Mouse (Mus musculus) macrophage (primary cell): ENCODE data around the gene Ssrp1. TPM values are rescaled to one million over a fixed set of nuclear protein-coding genes. Genes with fewer than 3 reads are reported as not detected.

Experiments
- H3K27ac ChIP-seq: fragments of 350-480 bp; formaldehyde crosslinking; 2 replicates; pipeline ENCODE4 v1.9.0; 2021
- H3K36me3 ChIP-seq: fragments of 350-480 bp; formaldehyde crosslinking; 2 replicates; pipeline ENCODE4 v1.9.0; 2021; ENCODE audit errors: inconsistent target
- H3K4me3 ChIP-seq: fragments of 350-480 bp; formaldehyde crosslinking; 2 replicates; pipeline ENCODE4 v1.9.0; 2021; ENCODE audit errors: inconsistent target
- H3K79me2 ChIP-seq: fragments of 350-480 bp; formaldehyde crosslinking; 2 replicates; pipeline ENCODE4 v1.9.0; 2021; ENCODE audit errors: inconsistent target
- WGBS: methylation state at CpG from one replicate; pipeline ENCODE4 v1.1.7; 2026; ENCODE audit warnings: inconsistent platforms; ENCODE audit not compliant: missing documents; 5-methylcytosine and 5-hydroxymethylcytosine counted together
- polyA plus RNA-seq: library from polyadenylated mRNA; stranded (reverse); fragments of 250-400 nt; gene quantifications from 3 replicates; pipeline ENCODE4 v1.2.4, GENCODE M21; 2018; ENCODE audit warnings: inconsistent platforms

The Ssrp1 gene
- polyA plus RNA-seq, 1 experiment from 2014 or later: 116 TPM

DNA sequence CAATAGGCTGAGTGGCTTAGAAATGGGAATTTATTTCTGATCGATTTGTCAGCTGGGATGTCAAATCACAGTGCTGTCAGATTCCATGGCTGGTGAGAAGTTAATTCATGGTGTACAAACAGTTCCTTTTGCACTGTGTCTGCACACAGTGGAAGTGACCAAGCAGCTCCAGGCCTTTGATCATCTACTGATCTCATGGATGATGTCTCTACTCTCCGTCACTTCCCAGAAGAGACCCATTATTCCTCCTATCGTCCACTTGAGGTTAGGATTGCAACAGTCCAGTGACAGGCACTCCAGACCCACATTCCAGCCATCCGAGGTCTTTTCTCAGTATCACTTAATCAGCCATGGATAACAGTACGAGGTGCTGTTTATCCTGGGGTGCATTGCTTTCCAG lies 36.7 kb downstream of the Ssrp1 start:
- no peaks in the 10 kb centered on the region for H3K36me3 ChIP-seq
- no peak overlapping the region for H3K27ac ChIP-seq
- H3K4me3 ChIP-seq: no peak overlapping the region
- WGBS: 91% methylated on average over 5 of the region's 5 CpGs
- no peaks in the 10 kb centered on the region for H3K79me2 ChIP-seq

DNA sequence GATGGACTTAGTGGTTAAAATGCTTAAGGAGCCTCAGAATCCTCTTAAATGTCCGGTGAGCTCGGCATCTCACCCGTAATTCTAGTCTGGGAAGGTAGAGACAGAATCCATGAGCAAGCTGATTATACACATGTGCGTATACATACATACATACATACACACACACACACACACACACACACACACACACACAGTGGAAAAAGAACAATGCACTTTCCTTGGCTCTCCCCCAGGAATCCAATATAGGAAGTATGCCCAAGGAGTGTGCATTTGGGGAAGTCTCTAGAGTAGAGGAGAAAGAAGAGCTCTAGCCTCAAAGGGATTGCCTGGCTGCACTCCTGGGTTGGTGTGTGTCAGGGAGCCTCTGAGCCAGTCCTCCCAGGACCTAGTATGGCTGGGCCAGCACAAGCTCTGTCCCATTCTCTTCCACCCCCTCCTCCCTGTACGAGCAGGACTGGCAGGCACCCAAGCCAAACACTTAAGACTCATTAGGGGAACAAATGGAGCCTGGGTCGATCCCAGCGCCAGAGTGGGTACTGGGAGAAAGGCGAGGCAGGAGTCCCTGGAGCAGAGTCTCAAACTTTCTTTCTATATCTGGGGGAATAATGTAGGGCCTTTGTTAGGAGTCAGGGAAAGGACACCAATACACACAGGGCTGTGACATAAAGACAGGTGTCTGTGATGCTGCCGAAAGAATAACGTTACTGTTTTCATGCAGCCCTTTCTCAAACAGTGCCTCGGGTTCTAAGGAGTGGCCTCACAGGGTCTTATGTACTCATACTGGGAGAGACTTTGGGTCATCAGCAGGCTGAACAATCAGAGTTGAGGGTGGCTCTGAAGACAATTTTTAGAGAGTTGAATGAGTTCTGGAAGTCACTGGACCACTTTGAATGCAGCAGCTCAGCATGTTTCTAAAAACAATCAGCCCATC lies 51.9 kb downstream of the Ssrp1 start:
- 82% methylated on average over 11 of the region's 11 CpGs for WGBS
- no peaks in the 10 kb centered on the region for H3K36me3 ChIP-seq
- H3K4me3 ChIP-seq: no peak overlapping the region
- no peak overlapping the region for H3K27ac ChIP-seq
- H3K79me2 ChIP-seq: no peaks in the 10 kb centered on the region

DNA sequence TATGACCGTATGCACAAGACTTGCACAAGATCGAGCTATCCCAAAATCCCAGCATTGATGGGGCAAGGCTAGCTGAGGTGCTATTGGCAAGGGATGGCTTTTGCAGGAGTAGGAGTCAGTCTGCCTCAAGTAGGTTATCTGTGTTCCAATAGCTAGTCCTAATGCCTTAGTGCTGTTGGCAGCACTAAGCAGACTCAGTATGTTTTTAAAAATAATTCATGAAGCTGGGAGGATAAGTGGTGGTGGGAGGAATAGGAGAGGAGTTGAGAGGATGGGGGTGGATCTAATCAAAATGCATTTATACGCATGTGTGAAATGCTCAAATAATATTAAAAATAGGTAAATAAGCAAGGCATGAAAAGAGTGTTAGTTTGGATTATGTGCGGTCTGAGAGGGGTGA lies 54.3 kb downstream of the Ssrp1 start:
- Histone ChIP-seq H3K79me2 (no peaks in the 10 kb centered on the region), H3K27ac (no peak overlapping the region), H3K36me3 (no peaks in the 10 kb centered on the region), H3K4me3 (no peak overlapping the region)
- 98% methylated on average over 4 of the region's 4 CpGs for WGBS

GRCm38 (mm10) chr2:85093376-85093775 lies 56.3 kb downstream of the Ssrp1 start:
- no peak overlapping the region for H3K4me3 ChIP-seq
- no peaks in the 10 kb centered on the region for H3K79me2 ChIP-seq
- H3K27ac ChIP-seq: no peak overlapping the region
- 90% methylated on average over 1 of the region's 1 CpGs for WGBS
- no peaks in the 10 kb centered on the region for H3K36me3 ChIP-seq

DNA sequence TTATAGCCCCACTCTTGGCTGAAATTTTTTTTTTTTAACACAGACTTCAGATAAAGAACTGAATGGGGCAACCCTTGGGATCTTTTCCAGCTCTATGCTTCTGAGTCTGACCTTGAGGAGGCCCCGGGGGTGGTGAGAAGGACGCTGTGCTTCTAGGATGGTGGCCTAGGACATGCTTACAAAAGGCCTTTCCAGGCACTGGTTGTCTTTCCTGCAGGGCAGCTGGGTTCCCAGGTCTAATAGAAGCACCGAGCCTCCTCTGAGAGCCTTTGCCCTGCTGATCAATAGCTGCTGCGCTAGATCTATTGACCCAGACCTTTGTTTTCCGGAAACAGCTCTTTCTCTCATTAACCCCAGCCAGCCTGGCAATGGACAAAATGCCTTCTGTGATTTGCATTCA lies 58.9 kb downstream of the Ssrp1 start:
- Histone ChIP-seq H3K27ac (no peak overlapping the region), H3K79me2 (no peaks in the 10 kb centered on the region), H3K36me3 (no peaks in the 10 kb centered on the region), H3K4me3 (no peak overlapping the region)
- WGBS: 88% methylated on average over 5 of the region's 5 CpGs

Other genes with a start within 250 kb of the Ssrp1 start
- gene Ube2l6, start 238.4 kb upstream of the Ssrp1 start, polyA plus RNA-seq: 74.5 to 138 TPM (median 98.4 TPM) in 3 replicates
- not detected in 3 replicates for gene Smtnl1, start 214.6 kb upstream of the Ssrp1 start, polyA plus RNA-seq
- 22.0 to 55.9 TPM (median 31.3 TPM) in 3 replicates for gene Timm10, start 210.2 kb upstream of the Ssrp1 start, polyA plus RNA-seq
- gene Slc43a1, start 198.4 kb upstream of the Ssrp1 start, polyA plus RNA-seq: 0.10 to 0.20 TPM in 2 of 3 replicates, not detected in the other
- not detected in 3 replicates for gene Rtn4rl2, start 150.5 kb upstream of the Ssrp1 start, polyA plus RNA-seq
- 7.1 to 26.9 TPM (median 13.4 TPM) in 3 replicates for gene Slc43a3, start 100.7 kb upstream of the Ssrp1 start, polyA plus RNA-seq
- gene Prg2, start 56.8 kb upstream of the Ssrp1 start, polyA plus RNA-seq: 1.7 TPM in 1 of 3 replicates, not detected in the others
- not detected in 3 replicates for gene Prg3, start 49.0 kb upstream of the Ssrp1 start, polyA plus RNA-seq
- gene P2rx3, start 228 bp downstream of the Ssrp1 start, polyA plus RNA-seq: not detected in 3 replicates
- 6.1 to 6.8 TPM (median 6.4 TPM) in 3 replicates for gene Tnks1bp1, start 10.8 kb downstream of the Ssrp1 start, polyA plus RNA-seq
- gene Aplnr, start 99.0 kb downstream of the Ssrp1 start, polyA plus RNA-seq: 0.07 TPM in 1 of 3 replicates, not detected in the others
- gene Lrrc55, start 160.0 kb downstream of the Ssrp1 start, polyA plus RNA-seq: not detected in 3 replicates